Mouse (Mus musculus) CH12.LX (cell line): ENCODE results near the gene Gm853. TPM values are rescaled to one million over a fixed set of nuclear protein-coding genes. Genes with fewer than 3 reads are reported as not detected.

ENCODE experiments used
- DNase-seq: peaks from one replicate; pipeline ENCODE4 v3.0.0-alpha.2; 2013; ENCODE audit errors: extremely low read depth
- H3K27ac ChIP-seq: 2 replicates; pipeline ENCODE4 v1.5.1; 2012; ENCODE audit warnings: low read depth, mild to moderate bottlenecking, control low read depth, moderate library complexity; ENCODE audit not compliant: insufficient read depth
- H3K27me3 ChIP-seq: replicated peaks from 2 replicates; pipeline ENCODE3; 2012; ENCODE audit warnings: inconsistent platforms
- H3K36me3 ChIP-seq, 2 experiments: replicated peaks in 1 of 2; 2 replicates each; pipeline versions ENCODE3 to v1.6.1; 2012; ENCODE audit warnings: inconsistent platforms in 1 of 2, low read length in 1 of 2, mild to moderate bottlenecking in 1 of 2, mixed read lengths in 1 of 2, moderate library complexity in 1 of 2; ENCODE audit not compliant: control insufficient read depth in 1 of 2, insufficient read depth in 1 of 2
- H3K4me1 ChIP-seq, 2 experiments: 2 replicates each; pipeline ENCODE4 v1.6.1; 2012; ENCODE audit warnings: inconsistent platforms in 1 of 2, moderate library complexity in 1 of 2; ENCODE audit not compliant: insufficient read depth in 2 of 2, control insufficient read depth in 1 of 2
- H3K4me2 ChIP-seq: 2 replicates; pipeline ENCODE4 v1.6.1; 2012; ENCODE audit warnings: low read depth, mild to moderate bottlenecking, control low read depth; ENCODE audit not compliant: poor library complexity, insufficient read depth, severe bottlenecking
- H3K4me3 ChIP-seq, 3 experiments: fragments of 150-350 bp in 1 of 3; sonication (generic) in 1 of 3; replicated peaks in 1 of 3; 2 replicates each; pipeline versions ENCODE3 to v1.5.1; 2011 to 2012; ENCODE audit warnings: low read depth in 2 of 3, low read length in 2 of 3, mild to moderate bottlenecking in 2 of 3, moderate library complexity in 2 of 3, control low read depth in 1 of 3, improper control_type of control experiment in 1 of 3, inconsistent platforms in 1 of 3, mixed read lengths in 1 of 3; ENCODE audit not compliant: poor library complexity in 1 of 3
- H3K79me2 ChIP-seq: replicated peaks from 2 replicates; pipeline ENCODE4 v1.6.1; 2012; ENCODE audit warnings: mild to moderate bottlenecking, moderate library complexity; ENCODE audit not compliant: control insufficient read depth, poor library complexity, insufficient read depth, severe bottlenecking; ENCODE audit errors: extremely low read depth
- H3K9ac ChIP-seq: 2 replicates; pipeline ENCODE4 v1.6.1; 2012; ENCODE audit warnings: low read depth, mild to moderate bottlenecking, control low read depth, moderate library complexity; ENCODE audit not compliant: insufficient read depth
- H3K9me3 ChIP-seq: replicated peaks from 2 replicates; pipeline ENCODE3; 2012; ENCODE audit warnings: low read length, inconsistent platforms, mixed read lengths
- BHLHE40 ChIP-seq: IDR thresholded peaks from 2 replicates; pipeline ENCODE4 v1.6.1; 2011; ENCODE audit warnings: mild to moderate bottlenecking, low read depth, low read length, improper control_type of control experiment
- CTCF ChIP-seq, 2 experiments: IDR thresholded peaks in 1 of 2; conservative IDR thresholded peaks in 1 of 2; 2 replicates each; pipeline ENCODE4 v1.5.1; 2011 to 2012; ENCODE audit warnings: low read depth in 2 of 2, low read length in 2 of 2, improper control_type of control experiment in 1 of 2, inconsistent platforms in 1 of 2, mild to moderate bottlenecking in 1 of 2, moderate library complexity in 1 of 2
- E2F4 ChIP-seq: IDR thresholded peaks from 2 replicates; pipeline ENCODE4 v1.6.1; 2011; ENCODE audit warnings: low read depth, low read length, improper control_type of control experiment; ENCODE audit not compliant: insufficient replicate concordance
- ELF1 ChIP-seq: IDR thresholded peaks from 2 replicates; pipeline ENCODE4 v1.6.1; 2014; ENCODE audit warnings: low read depth, mild to moderate bottlenecking, inconsistent platforms, low read length, improper control_type of control experiment
- EP300 ChIP-seq: IDR thresholded peaks from 2 replicates; pipeline ENCODE4 v1.6.1; 2011; ENCODE audit warnings: low read length, improper control_type of control experiment
- JUN ChIP-seq: IDR thresholded peaks from 2 replicates; pipeline ENCODE4 v1.6.1; 2011; ENCODE audit warnings: low read depth, mild to moderate bottlenecking, low read length, improper control_type of control experiment, moderate library complexity; ENCODE audit not compliant: insufficient read depth
- KAT2A ChIP-seq: IDR thresholded peaks from 2 replicates; pipeline ENCODE4 v1.6.1; 2012; ENCODE audit warnings: low read length, improper control_type of control experiment, inconsistent platforms; ENCODE audit not compliant: insufficient replicate concordance
- MAZ ChIP-seq: IDR thresholded peaks from 2 replicates; pipeline ENCODE4 v1.6.1; 2012; ENCODE audit warnings: low read depth, mild to moderate bottlenecking, inconsistent platforms, low read length, improper control_type of control experiment, moderate library complexity
- PAX5 ChIP-seq: IDR thresholded peaks from 2 replicates; pipeline ENCODE4 v1.6.1; 2012; ENCODE audit warnings: low read length, inconsistent platforms, mixed read lengths
- POLR2A ChIP-seq: IDR thresholded peaks from 2 replicates; pipeline ENCODE4 v1.6.1; 2011; ENCODE audit warnings: low read depth, mild to moderate bottlenecking, improper control_type of control experiment, low read length
- SIN3A ChIP-seq: IDR thresholded peaks from 2 replicates; pipeline ENCODE4 v1.6.1; 2012; ENCODE audit warnings: low read length, improper control_type of control experiment, inconsistent platforms
- SMC3 ChIP-seq: IDR thresholded peaks from 2 replicates; pipeline ENCODE4 v1.6.1; 2011; ENCODE audit warnings: low read depth, low read length, improper control_type of control experiment
- TCF12 ChIP-seq: IDR thresholded peaks from 2 replicates; pipeline ENCODE4 v1.6.1; 2014; ENCODE audit warnings: low read depth, mild to moderate bottlenecking, inconsistent platforms, low read length, improper control_type of control experiment
- dilution Hi-C: fragments of 300-500 bp; cut with MboI; formaldehyde crosslinking; loops from 2 replicates; pipeline ENCODE4 v1.14.3; 2020; ENCODE audit warnings: low sequenced_read_pairs; ENCODE audit not compliant: extremely low pct_unique_long_range_greater_than_20kb, extremely low pct_ligation_motif_present
- in situ Hi-C: fragments of 300-500 bp; cut with MboI; formaldehyde crosslinking; loops from 3 replicates; pipeline ENCODE4 v1.14.3; 2019; ENCODE audit warnings: low sequenced_read_pairs, low pct_ligation_motif_present, low pct_unique_long_range_greater_than_20kb, mixed read lengths
- polyA plus RNA-seq: library from polyadenylated mRNA; unstranded; fragments of >175 nt; gene quantifications from 2 replicates; pipeline ENCODE4 v1.2.1, GENCODE M21; 2012; ENCODE audit warnings: low read depth; ENCODE audit not compliant: insufficient read length
- total RNA-seq, 2 experiments: library from RNA; depleted of rRNA; stranded (reverse); fragments of 300-350 nt in 1 of 2; fragments of >200 nt in 1 of 2; gene quantifications; 2 replicates each; pipeline ENCODE4 v1.2.3; 2012 to 2014

Gm853 gene
- total and polyA plus RNA-seq, 3 experiments = not detected

DNA sequence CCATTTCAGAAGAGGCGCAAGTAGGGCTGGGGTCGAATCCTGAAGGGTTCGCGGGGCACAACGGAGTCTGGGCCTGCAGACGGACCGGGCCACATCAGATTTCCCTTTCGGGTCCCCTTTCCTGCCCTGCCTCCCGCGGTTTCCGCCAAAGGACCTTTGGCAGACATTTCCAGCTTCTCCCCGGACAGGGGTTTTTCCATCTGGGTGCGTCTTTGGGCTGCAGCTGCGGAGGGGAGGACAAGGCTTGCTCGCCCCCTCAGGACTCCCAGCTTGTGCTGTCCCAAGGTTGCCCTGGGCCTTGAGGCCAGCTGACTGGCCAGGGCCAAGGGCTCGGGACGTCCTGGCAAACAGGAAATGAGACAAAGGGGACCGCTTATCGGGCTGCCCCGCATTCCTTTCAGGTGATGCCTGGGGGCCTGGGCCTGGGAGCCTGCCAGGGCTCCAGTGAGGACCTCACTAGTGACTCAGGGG, 58.8 kb downstream of the Gm853 start:
- in situ Hi-C loops (no loop called here), dilution Hi-C loops (no loop called here)
- H3K4me1 ChIP-seq = peaks cover 4 to 5% of the 10 kb centered on the region in 2 experiments
- DNase-seq = no peak
- H3K27ac ChIP-seq = no peak overlapping the region
- H3K4me3 ChIP-seq = no peak overlapping the region
- TF ChIP-seq MAZ (no peak), TCF12 (no peak), JUN (no peak), BHLHE40 (no peak), ELF1 (no peak), SIN3A (no peak), KAT2A (no peak), EP300 (no peak), POLR2A (no peak), CTCF (conservative IDR thresholded peaks at IDR 0.05 in 1 of 2, IDR thresholded peaks at IDR 0.05 in 1 of 2; ENCODE audit: low read depth in 2 of 2, low read length in 2 of 2) (no peak), E2F4 (no peak)
- no peaks in the 10 kb centered on the region for H3K36me3 ChIP-seq
- H3K9ac ChIP-seq = no peak overlapping the region
- no peak overlapping the region for H3K4me2 ChIP-seq
- peaks cover 90% of the 10 kb centered on the region for H3K27me3 ChIP-seq
- H3K9me3 ChIP-seq = no peaks in the 10 kb centered on the region
- no peaks in the 10 kb centered on the region for H3K79me2 ChIP-seq

DNA sequence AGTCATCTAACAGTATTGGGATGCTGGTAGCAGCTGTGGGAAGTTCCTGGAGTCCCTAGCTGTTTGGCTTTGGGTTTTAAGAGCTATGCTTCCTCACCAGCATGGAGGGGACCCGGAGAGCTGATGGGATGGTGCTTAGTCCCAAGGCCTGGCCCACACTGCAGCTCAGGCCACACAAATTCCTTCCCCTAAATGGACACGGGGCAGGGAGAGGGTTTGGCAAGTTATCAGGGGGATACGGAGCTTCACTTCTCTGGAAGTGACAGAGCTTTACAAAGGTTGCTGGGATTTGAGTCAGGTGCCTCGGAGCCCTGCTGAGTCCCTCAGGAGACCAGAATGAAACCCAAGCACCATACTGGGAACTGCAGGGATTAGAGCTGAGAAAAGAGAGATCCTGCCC, 60.9 kb downstream of the Gm853 start:
- Histone ChIP-seq H3K9me3 (peaks cover 1% of the 10 kb centered on the region), H3K79me2 (no peaks in the 10 kb centered on the region), H3K4me3 (no peak overlapping the region), H3K36me3 (no peaks in the 10 kb centered on the region), H3K27ac (no peak overlapping the region), H3K27me3 (peaks cover 90% of the 10 kb centered on the region), H3K9ac (no peak overlapping the region), H3K4me1 (no peaks in the 10 kb centered on the region), H3K4me2 (no peak overlapping the region)
- TF ChIP-seq PAX5 = no peak
- TF ChIP-seq SMC3 = no peak
- DNase-seq = no peak
- dilution Hi-C loops = no loop called here
- in situ Hi-C loops = no loop called here

Other genes with a start within 250 kb of the Gm853 start
- 0.04 and 0.08 TPM in 2 replicates for gene Adgrb2, start 237.5 kb downstream of the Gm853 start, total RNA-seq (2012; rRNA removed)
- gene Adgrb2, start 237.5 kb downstream of the Gm853 start, total RNA-seq (2014; rRNA removed) = not detected in 2 replicates
- gene Adgrb2, start 237.5 kb downstream of the Gm853 start, polyA plus RNA-seq = not detected in 2 replicates
- gene Col16a1, start 174.6 kb downstream of the Gm853 start, total RNA-seq (2012; rRNA removed) = 0.13 TPM in 1 of 2 replicates, not detected in the other
- gene Col16a1, start 174.6 kb downstream of the Gm853 start, total RNA-seq (2014; rRNA removed) = not detected in 2 replicates
- not detected in 2 replicates for gene Col16a1, start 174.6 kb downstream of the Gm853 start, polyA plus RNA-seq
- gene Pef1, start 119.8 kb downstream of the Gm853 start, total RNA-seq (2012; rRNA removed) = 31.4 and 32.5 TPM in 2 replicates
- gene Pef1, start 119.8 kb downstream of the Gm853 start, total RNA-seq (2014; rRNA removed) = 26.2 and 26.5 TPM in 2 replicates
- 34.2 and 38.6 TPM in 2 replicates for gene Pef1, start 119.8 kb downstream of the Gm853 start, polyA plus RNA-seq
- gene Hcrtr1, start 83.0 kb downstream of the Gm853 start, total RNA-seq (2012; rRNA removed) = not detected in 2 replicates
- gene Hcrtr1, start 83.0 kb downstream of the Gm853 start, total RNA-seq (2014; rRNA removed) = not detected in 2 replicates
- not detected in 2 replicates for gene Hcrtr1, start 83.0 kb downstream of the Gm853 start, polyA plus RNA-seq
- not detected in 2 replicates for gene Tinagl1, start 47.3 kb downstream of the Gm853 start, total RNA-seq (2012; rRNA removed)
- not detected in 2 replicates for gene Tinagl1, start 47.3 kb downstream of the Gm853 start, total RNA-seq (2014; rRNA removed)
- gene Tinagl1, start 47.3 kb downstream of the Gm853 start, polyA plus RNA-seq = not detected in 2 replicates
- gene Serinc2, start 56.8 kb upstream of the Gm853 start, total RNA-seq (2012; rRNA removed) = 0.08 TPM in 1 of 2 replicates, not detected in the other
- gene Serinc2, start 56.8 kb upstream of the Gm853 start, total RNA-seq (2014; rRNA removed) = not detected in 2 replicates
- 0.20 TPM in 1 of 2 replicates, not detected in the other for gene Serinc2, start 56.8 kb upstream of the Gm853 start, polyA plus RNA-seq
- not detected in 2 replicates for gene Fabp3, start 86.2 kb upstream of the Gm853 start, total RNA-seq (2012; rRNA removed)
- gene Fabp3, start 86.2 kb upstream of the Gm853 start, total RNA-seq (2014; rRNA removed) = not detected in 2 replicates
- gene Fabp3, start 86.2 kb upstream of the Gm853 start, polyA plus RNA-seq = 0.38 TPM in 1 of 2 replicates, not detected in the other
- not detected in 2 replicates for gene Gm10570, start 86.3 kb upstream of the Gm853 start, total RNA-seq (2012; rRNA removed)
- gene Gm10570, start 86.3 kb upstream of the Gm853 start, total RNA-seq (2014; rRNA removed) = not detected in 2 replicates
- not detected in 2 replicates for gene Gm10570, start 86.3 kb upstream of the Gm853 start, polyA plus RNA-seq
- 31.7 and 42.6 TPM in 2 replicates for gene Zcchc17, start 137.5 kb upstream of the Gm853 start, total RNA-seq (2012; rRNA removed)
- gene Zcchc17, start 137.5 kb upstream of the Gm853 start, total RNA-seq (2014; rRNA removed) = 51.8 and 54.8 TPM in 2 replicates
- gene Zcchc17, start 137.5 kb upstream of the Gm853 start, polyA plus RNA-seq = 67.7 and 87.4 TPM in 2 replicates
- gene Snrnp40, start 137.7 kb upstream of the Gm853 start, total RNA-seq (2012; rRNA removed) = 108 and 134 TPM in 2 replicates
- 180 and 184 TPM in 2 replicates for gene Snrnp40, start 137.7 kb upstream of the Gm853 start, total RNA-seq (2014; rRNA removed)
- gene Snrnp40, start 137.7 kb upstream of the Gm853 start, polyA plus RNA-seq = 128 and 157 TPM in 2 replicates